Mouse (Mus musculus): ENCODE results near the gene Psd4. TPM values are rescaled to one million over a fixed set of nuclear protein-coding genes. Genes with fewer than 3 reads are reported as not detected.

Psd4 gene
- 1 to 10 TPM; 3.4 to 4.2 TPM for total RNA-seq (2021)
- long read RNA-seq, experiment 1, partial matches to known transcripts = 0 of 1 reads
- long read RNA-seq, experiment 1, other reads (novel, unspliced or antisense) = 1 of 1 reads
- long read RNA-seq, experiment 2, partial matches to known transcripts = 1 of 1 reads
- long read RNA-seq, experiment 2, other reads (novel, unspliced or antisense) = 0 of 1 reads

- peak; percentile 36 to 59 for DNase-seq (ENCODE audit: low spot score in 2 of 2)
These were observed at the start of gene Psd4 for GRCm38 (mm10) chr2:24367030-24367894. Gene Psd4, plus strand, starts transcription at chr2:24367580.

GRCm38 (mm10) chr2:24317919-24318598, 49.3 kb upstream of the Psd4 start:
- no peak for DNase-seq (ENCODE audit: low spot score in 2 of 2)

GRCm38 (mm10) chr2:24335333-24335732, 32.0 kb upstream of the Psd4 start:
- DNase-seq (ENCODE audit: low spot score in 2 of 2) = no peak

GRCm38 (mm10) chr2:24336545-24336944, 30.8 kb upstream of the Psd4 start, which contains the start of gene Il1rn:
Gene Il1rn, plus strand, starts transcription at chr2:24336853.
- DNase-seq (ENCODE audit: low spot score in 2 of 2) = no peak

GRCm38 (mm10) chr2:24341395-24341885, 25.9 kb upstream of the Psd4 start:
- DNase-seq (ENCODE audit: low spot score in 2 of 2) = no peak

GRCm38 (mm10) chr2:24344619-24345018, 22.8 kb upstream of the Psd4 start:
- no peak for DNase-seq (ENCODE audit: low spot score in 2 of 2)

GRCm38 (mm10) chr2:24345056-24345455, 22.3 kb upstream of the Psd4 start:
- DNase-seq (ENCODE audit: low spot score in 2 of 2) = no peak

GRCm38 (mm10) chr2:24347926-24348325, 19.5 kb upstream of the Psd4 start:
- DNase-seq (ENCODE audit: low spot score in 2 of 2) = no peak

GRCm38 (mm10) chr2:24351159-24351558, 16.2 kb upstream of the Psd4 start:
- DNase-seq (ENCODE audit: low spot score in 2 of 2) = no peak

GRCm38 (mm10) chr2:24353042-24353441, 14.3 kb upstream of the Psd4 start:
- DNase-seq (ENCODE audit: low spot score in 2 of 2) = no peak

- peak in 1 of 2 experiments; percentile 12 for DNase-seq (ENCODE audit: low spot score in 2 of 2)
These were observed 9.7 kb upstream of the Psd4 start for GRCm38 (mm10) chr2:24357642-24358041.

- DNase-seq (ENCODE audit: low spot score in 2 of 2) = no peak
These were observed 8.0 kb upstream of the Psd4 start for GRCm38 (mm10) chr2:24359347-24359746.

- DNase-seq (ENCODE audit: low spot score in 2 of 2) = no peak
These were observed 3.6 kb upstream of the Psd4 start for GRCm38 (mm10) chr2:24363818-24364217.

GRCm38 (mm10) chr2:24366214-24366975, 985 bp upstream of the Psd4 start:
- no peak for DNase-seq (ENCODE audit: low spot score in 2 of 2)

- DNase-seq (ENCODE audit: low spot score in 2 of 2) = no peak
These were observed 498 bp downstream of the Psd4 start for GRCm38 (mm10) chr2:24367895-24368261.

- DNase-seq (ENCODE audit: low spot score in 2 of 2) = no peak
These were observed 11.5 kb downstream of the Psd4 start for GRCm38 (mm10) chr2:24378747-24379450.

GRCm38 (mm10) chr2:24382456-24383230, 15.3 kb downstream of the Psd4 start:
- no peak for DNase-seq (ENCODE audit: low spot score in 2 of 2)

- DNase-seq (ENCODE audit: low spot score in 2 of 2) = no peak
These were observed 16.3 kb downstream of the Psd4 start for GRCm38 (mm10) chr2:24383636-24384035.

- DNase-seq (ENCODE audit: low spot score in 2 of 2) = no peak
These were observed 17.0 kb downstream of the Psd4 start for GRCm38 (mm10) chr2:24384393-24384792.

Measured in adrenal gland, adult 18-20 months (tissue).